Mouse (Mus musculus) ES-Bruce4 (cell line): ENCODE results near the gene Mrps27. TPM values are rescaled to one million over a fixed set of nuclear protein-coding genes. Genes with fewer than 3 reads are reported as not detected.

Experiments
- H3K27ac ChIP-seq: 2 replicates; pipeline ENCODE4 v1.5.1; 2012; ENCODE audit warnings: low read length, inconsistent platforms; ENCODE audit not compliant: insufficient read depth
- H3K27me3 ChIP-seq: 2 replicates; pipeline ENCODE4 v1.6.1; 2012; ENCODE audit warnings: mild to moderate bottlenecking, low read length, inconsistent platforms; ENCODE audit not compliant: control insufficient read depth, poor library complexity, insufficient read depth, severe bottlenecking
- H3K36me3 ChIP-seq: 2 replicates; pipeline ENCODE4 v1.6.1; 2012; ENCODE audit warnings: inconsistent platforms, mild to moderate bottlenecking, low read length, moderate library complexity; ENCODE audit not compliant: control insufficient read depth, poor library complexity, insufficient read depth, severe bottlenecking
- H3K4me1 ChIP-seq: one replicate; pipeline ENCODE4 v1.8.1; 2011; ENCODE audit warnings: low read length; ENCODE audit not compliant: control insufficient read depth, insufficient read depth
- H3K4me3 ChIP-seq: 2 replicates; pipeline ENCODE4 v1.5.1; 2011; ENCODE audit warnings: low read depth, mild to moderate bottlenecking, low read length
- H3K9ac ChIP-seq: 2 replicates; pipeline ENCODE4 v1.6.1; 2012; ENCODE audit warnings: low read depth, mild to moderate bottlenecking, inconsistent platforms; ENCODE audit not compliant: poor library complexity, severe bottlenecking
- H3K9me3 ChIP-seq: replicated peaks from 2 replicates; pipeline ENCODE4 v1.6.1; 2012; ENCODE audit warnings: mild to moderate bottlenecking, low read length, inconsistent platforms; ENCODE audit not compliant: control insufficient read depth, poor library complexity, insufficient read depth, severe bottlenecking
- CTCF ChIP-seq: IDR thresholded peaks from one replicate; pipeline ENCODE4 v1.8.1; 2011; ENCODE audit warnings: low read depth, low read length
- EP300 ChIP-seq: IDR thresholded peaks from 2 replicates; pipeline ENCODE4 v1.6.1; 2011; ENCODE audit warnings: low read depth, low read length; ENCODE audit not compliant: insufficient read depth
- POLR2A ChIP-seq: IDR thresholded peaks from one replicate; pipeline ENCODE4 v1.8.1; 2011; ENCODE audit warnings: low read length; ENCODE audit not compliant: insufficient read depth
- polyA plus RNA-seq: library from polyadenylated mRNA; stranded (reverse); fragments of >200 nt; gene quantifications from 2 replicates; pipeline ENCODE4 v1.2.4, GENCODE M21; 2011; ENCODE audit warnings: low read depth; ENCODE audit not compliant: missing spikeins, insufficient read depth, insufficient read length

The Mrps27 gene
- 61.2 and 63.1 TPM in 2 replicates for polyA plus RNA-seq

DNA sequence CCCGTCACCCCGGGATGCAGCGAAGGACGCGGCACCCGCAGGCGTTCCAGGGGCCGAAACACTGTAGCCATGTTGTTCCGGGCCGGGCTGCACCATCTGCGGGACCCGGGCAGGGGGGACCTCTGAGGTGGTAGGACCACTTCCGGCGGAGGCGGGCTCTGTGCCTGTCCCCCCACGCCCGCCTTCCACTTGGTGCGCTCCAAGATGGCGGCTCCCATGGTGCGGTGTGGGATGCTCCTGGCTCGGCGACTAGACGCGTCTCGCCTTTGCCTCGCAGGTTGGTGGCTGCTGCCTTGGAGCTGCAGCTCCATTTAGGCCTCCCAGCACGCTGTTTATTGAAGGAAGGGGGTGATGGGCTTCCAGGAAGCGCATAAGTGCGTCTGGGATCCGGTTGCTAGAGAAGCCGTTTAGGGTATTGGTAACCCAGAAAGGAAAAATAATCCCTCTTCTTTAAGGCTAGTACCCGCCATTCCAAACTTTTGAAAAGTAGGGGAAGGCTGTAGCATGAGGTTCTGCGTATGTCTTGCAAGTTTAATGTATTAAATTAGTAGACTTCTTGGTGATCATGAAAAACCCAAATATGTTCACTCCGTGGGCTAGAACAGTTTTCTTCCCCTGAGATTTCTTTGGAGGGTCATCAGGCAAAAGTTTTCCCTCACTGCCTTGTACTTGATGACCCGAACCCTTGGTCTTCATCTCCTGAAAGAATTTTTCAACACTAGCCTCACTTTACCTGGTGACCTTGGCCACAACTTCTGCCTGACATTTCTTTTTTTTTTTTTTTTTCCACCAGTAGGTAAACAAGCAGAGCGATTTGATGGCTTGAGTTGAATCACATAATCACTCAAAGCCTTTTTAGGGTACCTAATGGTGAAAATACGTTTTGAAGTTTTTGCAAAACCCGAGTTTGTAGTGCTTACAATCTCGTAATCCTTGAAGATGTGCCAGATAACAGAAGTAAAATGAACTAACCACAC lies at the start of gene Mrps27, which contains the start of gene Ptcd2:
Gene Mrps27 (plus strand): TSS at position 188 of the 977 bp plus-strand sequence.
Gene Ptcd2 (minus strand): TSS at position 107 of the 977 bp plus-strand sequence.
- peak within 1 kb of the TSS; percentile 91 for H3K4me3 ChIP-seq
- no peaks in the 10 kb centered on the region for H3K27me3 ChIP-seq
- peaks cover 8% of the 10 kb centered on the region; the same call in 1 of the 2 replicates for H3K36me3 ChIP-seq
- TF ChIP-seq CTCF: no peak
- peak; percentile 78 for TF ChIP-seq POLR2A
- TF ChIP-seq EP300: 0 out of 2 replicates have a peak, but pooled peaks have one; percentile 24
- H3K27ac ChIP-seq: no peak within 1 kb of the TSS; the same call in 1 of the 2 replicates
- H3K9me3 ChIP-seq: no peaks in the 10 kb centered on the region
- peak within 1 kb of the TSS; percentile 62 for H3K9ac ChIP-seq
- H3K4me1 ChIP-seq: no peaks in the 10 kb centered on the region

DNA sequence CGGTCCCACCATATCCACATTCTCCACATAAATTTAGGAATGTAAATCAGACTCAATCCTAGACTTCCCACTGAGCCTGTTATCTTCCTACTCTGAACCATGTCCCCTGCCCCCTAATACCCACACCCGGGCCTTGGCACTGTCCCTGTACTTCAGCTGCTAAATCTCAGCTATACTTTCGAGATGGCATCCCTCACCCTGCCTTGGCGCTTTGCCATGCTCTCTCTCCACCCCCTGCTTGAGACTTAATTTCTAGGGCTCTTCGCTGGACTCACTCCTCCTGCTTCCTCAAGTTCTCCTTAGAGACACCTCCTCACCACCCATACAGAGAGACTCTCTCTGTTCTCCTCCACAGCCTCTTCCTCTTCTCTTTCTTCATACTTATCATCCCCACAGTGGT lies 44.7 kb upstream of the Mrps27 start:
- Histone ChIP-seq H3K4me1 (no peaks in the 10 kb centered on the region), H3K9ac (no peak overlapping the region), H3K27ac (no peak overlapping the region), H3K4me3 (no peak overlapping the region), H3K36me3 (no peaks in the 10 kb centered on the region), H3K9me3 (0 out of 2 replicates have a peak, but pooled peaks cover 2% of the 10 kb centered on the region), H3K27me3 (no peaks in the 10 kb centered on the region; the same call in 1 of the 2 replicates)
- TF ChIP-seq POLR2A (no peak), CTCF (no peak), EP300 (no peak)

DNA sequence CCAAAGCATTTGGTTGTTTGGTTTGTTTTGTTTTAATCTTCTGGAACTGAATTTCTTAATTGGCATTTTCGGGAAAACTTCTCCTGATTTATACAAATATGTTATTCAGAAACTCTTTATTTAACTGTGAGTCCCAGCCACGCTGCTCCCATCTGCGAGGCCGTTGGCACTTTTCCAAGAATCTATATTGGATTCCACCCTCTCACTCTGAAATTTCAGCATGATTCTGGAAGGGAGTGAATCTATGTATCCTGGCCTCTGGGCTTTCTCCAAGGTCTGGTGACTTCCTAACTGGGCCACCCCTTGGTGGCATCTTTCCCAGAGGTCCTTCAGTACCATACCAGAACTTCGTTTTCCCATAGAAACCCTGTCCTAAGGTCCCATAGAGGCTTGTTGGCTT lies 40.7 kb upstream of the Mrps27 start:
- no peaks in the 10 kb centered on the region; the same call in 1 of the 2 replicates for H3K27me3 ChIP-seq
- H3K27ac ChIP-seq: no peak overlapping the region
- no peak overlapping the region for H3K4me3 ChIP-seq
- no peaks in the 10 kb centered on the region for H3K4me1 ChIP-seq
- no peaks in the 10 kb centered on the region for H3K36me3 ChIP-seq
- TF ChIP-seq CTCF (no peak), EP300 (no peak), POLR2A (no peak)
- H3K9ac ChIP-seq: no peak overlapping the region
- no peaks in the 10 kb centered on the region for H3K9me3 ChIP-seq

DNA sequence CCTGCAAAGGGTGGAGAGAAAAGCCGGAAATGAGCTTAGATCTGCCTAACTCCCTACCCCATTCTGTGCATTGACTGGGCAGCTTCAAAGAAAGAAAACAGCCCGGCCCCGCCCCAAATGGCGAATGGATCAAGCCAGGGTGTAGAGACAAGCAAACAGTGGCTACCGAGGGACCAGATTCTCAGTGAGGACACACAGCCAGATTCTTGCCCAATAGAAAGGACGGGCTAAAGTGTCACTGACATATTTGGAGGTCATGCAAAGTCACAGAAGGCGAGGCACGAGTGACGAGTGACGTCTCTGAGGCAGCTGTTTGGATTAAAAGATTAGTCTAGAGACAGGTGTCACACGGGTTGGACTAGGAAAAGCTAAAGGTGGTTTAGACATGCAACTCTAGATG lies 40.2 kb upstream of the Mrps27 start:
- H3K36me3 ChIP-seq: no peaks in the 10 kb centered on the region
- no peak overlapping the region for H3K27ac ChIP-seq
- no peak overlapping the region for H3K4me3 ChIP-seq
- no peaks in the 10 kb centered on the region for H3K4me1 ChIP-seq
- H3K27me3 ChIP-seq: no peaks in the 10 kb centered on the region; the same call in 1 of the 2 replicates
- H3K9me3 ChIP-seq: no peaks in the 10 kb centered on the region
- H3K9ac ChIP-seq: no peak overlapping the region
- TF ChIP-seq EP300 (no peak), POLR2A (no peak), CTCF (no peak)

DNA sequence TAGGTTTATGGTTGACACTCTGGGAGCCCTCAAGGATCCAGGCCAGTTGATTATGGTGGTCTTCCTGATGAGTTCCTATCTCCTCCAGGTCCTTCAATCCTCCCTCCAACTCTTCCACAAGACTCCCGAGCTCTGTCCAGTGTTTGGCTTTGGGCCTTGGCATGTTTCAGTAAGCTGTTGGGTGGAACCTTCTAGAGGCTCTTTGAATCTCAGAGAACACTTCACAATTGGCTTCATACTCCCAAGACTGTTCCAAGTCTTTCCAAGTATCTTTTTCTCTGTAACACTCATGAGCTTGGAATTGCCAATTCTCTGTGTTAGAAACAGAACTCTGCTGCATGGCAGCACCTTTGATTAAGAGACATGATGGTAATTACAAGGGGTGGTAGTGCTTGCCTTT lies 39.4 kb upstream of the Mrps27 start:
- Histone ChIP-seq H3K4me3 (no peak overlapping the region), H3K4me1 (no peaks in the 10 kb centered on the region), H3K27me3 (no peaks in the 10 kb centered on the region; the same call in 1 of the 2 replicates), H3K27ac (no peak overlapping the region), H3K9ac (no peak overlapping the region), H3K9me3 (no peaks in the 10 kb centered on the region), H3K36me3 (no peaks in the 10 kb centered on the region)
- TF ChIP-seq CTCF (no peak), EP300 (no peak), POLR2A (no peak)

DNA sequence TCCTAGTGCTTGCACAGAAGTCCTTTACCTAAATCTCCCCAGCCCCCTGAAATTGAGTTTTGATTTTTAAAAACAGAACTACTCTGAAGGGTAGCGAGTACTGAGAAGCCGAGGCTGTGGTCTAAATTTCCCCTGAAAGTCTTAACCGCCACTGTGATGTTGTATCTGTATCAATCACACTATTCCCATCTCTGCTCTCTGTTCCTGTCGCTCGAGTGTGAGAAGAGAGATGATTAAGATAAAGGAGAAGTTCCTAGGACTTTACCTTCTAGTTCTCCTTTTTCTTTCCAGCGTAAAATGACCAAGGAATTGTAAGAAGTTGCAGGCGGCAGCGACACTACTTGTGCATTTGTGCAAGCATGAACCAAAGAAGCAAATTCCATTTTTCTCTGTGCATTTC lies 38.4 kb upstream of the Mrps27 start:
- Histone ChIP-seq H3K36me3 (no peaks in the 10 kb centered on the region), H3K27ac (no peak overlapping the region), H3K4me3 (no peak overlapping the region), H3K9me3 (no peaks in the 10 kb centered on the region), H3K4me1 (no peaks in the 10 kb centered on the region), H3K9ac (no peak overlapping the region), H3K27me3 (no peaks in the 10 kb centered on the region; the same call in 1 of the 2 replicates)
- TF ChIP-seq POLR2A (no peak), EP300 (no peak), CTCF (no peak)
